Mouse (Mus musculus) testis, adult 2 months (tissue): ENCODE data around the gene Gramd1a.

Experiments
- CTCF ChIP-seq: fragments of 200-500 bp; IDR thresholded peaks from 2 replicates; pipeline ENCODE4 v1.5.1; 2012; ENCODE audit warnings: low read depth, mild to moderate bottlenecking, inconsistent platforms, low read length, moderate library complexity; ENCODE audit not compliant: control insufficient read depth, insufficient read depth, insufficient replicate concordance
- POLR2A ChIP-seq: fragments of 200-500 bp; IDR thresholded peaks from 2 replicates; pipeline ENCODE4 v1.6.1; 2012; ENCODE audit warnings: low read depth, mild to moderate bottlenecking, inconsistent platforms, low read length, moderate library complexity; ENCODE audit not compliant: control insufficient read depth

GRCm38 (mm10) chr7:31109796-31110195 lies 45.9 kb downstream of the Gramd1a start:
- TF ChIP-seq POLR2A (no peak), CTCF (no peak)
